Mouse (Mus musculus): ENCODE results near the gene Mrps12. TPM values are rescaled to one million over a fixed set of nuclear protein-coding genes. Genes with fewer than 3 reads are reported as not detected.
A peak's percentile ranks its signal among the peaks of the same experiment; 100 is the strongest.
"Not testable (repeated sequence)": the region's sequence is repeated elsewhere in the genome, so short reads cannot be mapped to it uniquely, and the experiment has no call there.

Mrps12 gene
- polyA plus RNA-seq, 1 experiment from 2014 or later, result 120 TPM

GRCm38 (mm10) chr7:28701306-28701705 lies 40.3 kb downstream of the Mrps12 start:
- H3K4me2 ChIP-seq (ENCODE audit: low read depth, low read length); H3K9ac ChIP-seq (ENCODE audit: low read length); ATAC-seq (ENCODE audit: low read depth); H3K27me3 ChIP-seq (ENCODE audit: control insufficient read depth, insufficient read depth, low read depth, low read length); H3K36me3 ChIP-seq (ENCODE audit: control insufficient read depth, insufficient read depth, low read length); H3K27ac ChIP-seq (ENCODE audit: low read length); H3K4me3 ChIP-seq (ENCODE audit: low read length); H3K9me3 ChIP-seq (ENCODE audit: control insufficient read depth, low read length); H3K4me1 ChIP-seq (replicated peaks; ENCODE audit: control insufficient read depth, insufficient read depth, low read length): not testable (repeated sequence)
- 92% methylated on average over 12 of the region's 12 CpGs for WGBS

- no peak overlapping the region for H3K4me3 ChIP-seq (ENCODE audit: low read length)
- H3K9ac ChIP-seq (ENCODE audit: low read length), result no peak overlapping the region
- ATAC-seq (ENCODE audit: low read depth), result no peak
- H3K27me3 ChIP-seq (ENCODE audit: control insufficient read depth, insufficient read depth, low read depth, low read length), result no peaks in the 10 kb centered on the region
- H3K4me2 ChIP-seq (ENCODE audit: low read depth, low read length), result no peak overlapping the region
- no peaks in the 10 kb centered on the region for H3K36me3 ChIP-seq (ENCODE audit: control insufficient read depth, insufficient read depth, low read length)
- H3K27ac ChIP-seq (ENCODE audit: low read length), result no peak overlapping the region
- H3K4me1 ChIP-seq (replicated peaks; ENCODE audit: control insufficient read depth, insufficient read depth, low read length), result no peaks in the 10 kb centered on the region
- WGBS, result 95% methylated on average over 4 of the region's 4 CpGs
- peaks cover 3% of the 10 kb centered on the region; the same call in 1 of the 2 replicates for H3K9me3 ChIP-seq (ENCODE audit: control insufficient read depth, low read length)
Observed at GRCm38 (mm10) chr7:28700269-28700668, 41.4 kb downstream of the Mrps12 start.

GRCm38 (mm10) chr7:28697277-28697676 lies 44.3 kb downstream of the Mrps12 start:
- Histone ChIP-seq H3K36me3 (ENCODE audit: control insufficient read depth, insufficient read depth, low read length) (no peaks in the 10 kb centered on the region), H3K9me3 (ENCODE audit: control insufficient read depth, low read length) (peaks cover 3% of the 10 kb centered on the region; the same call in 1 of the 2 replicates), H3K9ac (ENCODE audit: low read length) (no peak overlapping the region), H3K4me2 (ENCODE audit: low read depth, low read length) (no peak overlapping the region), H3K27ac (ENCODE audit: low read length) (no peak overlapping the region), H3K4me3 (ENCODE audit: low read length) (no peak overlapping the region), H3K27me3 (ENCODE audit: control insufficient read depth, insufficient read depth, low read depth, low read length) (no peaks in the 10 kb centered on the region; the same call in 1 of the 2 replicates), H3K4me1 (replicated peaks; ENCODE audit: control insufficient read depth, insufficient read depth, low read length) (0 out of 2 replicates have a peak, but pooled peaks cover 7% of the 10 kb centered on the region)
- no peak for ATAC-seq (ENCODE audit: low read depth)
- WGBS, result 81% methylated on average over 11 of the region's 11 CpGs

GRCm38 (mm10) chr7:28694966-28695511 lies 46.6 kb downstream of the Mrps12 start:
- Histone ChIP-seq H3K27me3 (ENCODE audit: control insufficient read depth, insufficient read depth, low read depth, low read length) (no peaks in the 10 kb centered on the region; the same call in 1 of the 2 replicates), H3K9me3 (ENCODE audit: control insufficient read depth, low read length) (no peaks in the 10 kb centered on the region), H3K4me2 (ENCODE audit: low read depth, low read length) (peak overlapping the region; percentile 86; the same call in 1 of the 2 replicates), H3K27ac (ENCODE audit: low read length) (no peak overlapping the region), H3K36me3 (ENCODE audit: control insufficient read depth, insufficient read depth, low read length) (no peaks in the 10 kb centered on the region), H3K4me1 (replicated peaks; ENCODE audit: control insufficient read depth, insufficient read depth, low read length) (0 out of 2 replicates have a peak, but pooled peaks cover 7% of the 10 kb centered on the region), H3K9ac (ENCODE audit: low read length) (no peak overlapping the region), H3K4me3 (ENCODE audit: low read length) (no peak overlapping the region)
- ATAC-seq (ENCODE audit: low read depth), result no peak
- 44% methylated on average over 8 of the region's 8 CpGs for WGBS

GRCm38 (mm10) chr7:28694423-28694822 lies 47.2 kb downstream of the Mrps12 start:
- Histone ChIP-seq H3K9ac (ENCODE audit: low read length) (0 out of 2 replicates have a peak overlapping the region, but pooled peaks have one; percentile 24), H3K27ac (ENCODE audit: low read length) (peak overlapping the region; percentile 17; the same call in 1 of the 2 replicates), H3K4me3 (ENCODE audit: low read length) (peak overlapping the region; percentile 64), H3K4me2 (ENCODE audit: low read depth, low read length) (peak overlapping the region; percentile 86), H3K27me3 (ENCODE audit: control insufficient read depth, insufficient read depth, low read depth, low read length) (no peaks in the 10 kb centered on the region; the same call in 1 of the 2 replicates), H3K4me1 (replicated peaks; ENCODE audit: control insufficient read depth, insufficient read depth, low read length) (0 out of 2 replicates have a peak, but pooled peaks cover 7% of the 10 kb centered on the region), H3K36me3 (ENCODE audit: control insufficient read depth, insufficient read depth, low read length) (no peaks in the 10 kb centered on the region), H3K9me3 (ENCODE audit: control insufficient read depth, low read length) (no peaks in the 10 kb centered on the region)
- ATAC-seq (ENCODE audit: low read depth), result no peak
- WGBS, result 7% methylated on average over 14 of the region's 14 CpGs

- peak overlapping the region; percentile 63 for H3K9ac ChIP-seq (ENCODE audit: low read length)
- H3K4me3 ChIP-seq (ENCODE audit: low read length), result peak overlapping the region; percentile 64
- H3K9me3 ChIP-seq (ENCODE audit: control insufficient read depth, low read length), result no peaks in the 10 kb centered on the region
- peak overlapping the region; percentile 86 for H3K4me2 ChIP-seq (ENCODE audit: low read depth, low read length)
- H3K36me3 ChIP-seq (ENCODE audit: control insufficient read depth, insufficient read depth, low read length), result no peaks in the 10 kb centered on the region
- H3K27me3 ChIP-seq (ENCODE audit: control insufficient read depth, insufficient read depth, low read depth, low read length), result no peaks in the 10 kb centered on the region; the same call in 1 of the 2 replicates
- ATAC-seq (ENCODE audit: low read depth), result peak; percentile 91
- H3K4me1 ChIP-seq (replicated peaks; ENCODE audit: control insufficient read depth, insufficient read depth, low read length), result 0 out of 2 replicates have a peak, but pooled peaks cover 7% of the 10 kb centered on the region
- no peak overlapping the region for H3K27ac ChIP-seq (ENCODE audit: low read length)
- under 1% methylated on average over 36 of the region's 38 CpGs for WGBS
Observed at GRCm38 (mm10) chr7:28693321-28693966, 48.2 kb downstream of the Mrps12 start.

GRCm38 (mm10) chr7:28692545-28693320 lies 48.9 kb downstream of the Mrps12 start, which contains the start of gene Fbxo27:
Gene Fbxo27, plus strand, starts transcription at chr7:28692849.
- Histone ChIP-seq H3K4me3 (ENCODE audit: low read length) (peak within 1 kb of the TSS; percentile 64), H3K4me1 (replicated peaks; ENCODE audit: control insufficient read depth, insufficient read depth, low read length) (0 out of 2 replicates have a peak, but pooled peaks cover 7% of the 10 kb centered on the region), H3K27me3 (ENCODE audit: control insufficient read depth, insufficient read depth, low read depth, low read length) (no peaks in the 10 kb centered on the region; the same call in 1 of the 2 replicates), H3K9me3 (ENCODE audit: control insufficient read depth, low read length) (no peaks in the 10 kb centered on the region), H3K9ac (ENCODE audit: low read length) (peak within 1 kb of the TSS; percentile 63), H3K4me2 (ENCODE audit: low read depth, low read length) (peak within 1 kb of the TSS; percentile 86), H3K27ac (ENCODE audit: low read length) (no peak within 1 kb of the TSS), H3K36me3 (ENCODE audit: control insufficient read depth, insufficient read depth, low read length) (no peaks in the 10 kb centered on the region)
- peak; percentile 56 for ATAC-seq (ENCODE audit: low read depth)
- WGBS, result 38% methylated on average over 30 of the region's 30 CpGs

GRCm38 (mm10) chr7:28691075-28691474 lies 50.5 kb downstream of the Mrps12 start:
- no peaks in the 10 kb centered on the region for H3K9me3 ChIP-seq (ENCODE audit: control insufficient read depth, low read length)
- WGBS, result 54% methylated on average over 7 of the region's 7 CpGs
- ATAC-seq (ENCODE audit: low read depth), result no peak
- H3K27me3 ChIP-seq (ENCODE audit: control insufficient read depth, insufficient read depth, low read depth, low read length), result no peaks in the 10 kb centered on the region; the same call in 1 of the 2 replicates
- H3K4me3 ChIP-seq (ENCODE audit: low read length), result no peak overlapping the region
- no peak overlapping the region for H3K9ac ChIP-seq (ENCODE audit: low read length)
- no peaks in the 10 kb centered on the region for H3K36me3 ChIP-seq (ENCODE audit: control insufficient read depth, insufficient read depth, low read length)
- no peak overlapping the region for H3K4me2 ChIP-seq (ENCODE audit: low read depth, low read length)
- H3K27ac ChIP-seq (ENCODE audit: low read length), result no peak overlapping the region
- H3K4me1 ChIP-seq (replicated peaks; ENCODE audit: control insufficient read depth, insufficient read depth, low read length), result 0 out of 2 replicates have a peak, but pooled peaks cover 7% of the 10 kb centered on the region

All from lung, embryonic 16.5 days (tissue).